Mouse (Mus musculus): ENCODE measurements at regions not wholly inside any gene's neighbourhood (a gene's known extent, or its start where the extent isn't known, plus 50 kb on each side); places are given as distances from the start of the nearest gene placed in this dataset.

DNA sequence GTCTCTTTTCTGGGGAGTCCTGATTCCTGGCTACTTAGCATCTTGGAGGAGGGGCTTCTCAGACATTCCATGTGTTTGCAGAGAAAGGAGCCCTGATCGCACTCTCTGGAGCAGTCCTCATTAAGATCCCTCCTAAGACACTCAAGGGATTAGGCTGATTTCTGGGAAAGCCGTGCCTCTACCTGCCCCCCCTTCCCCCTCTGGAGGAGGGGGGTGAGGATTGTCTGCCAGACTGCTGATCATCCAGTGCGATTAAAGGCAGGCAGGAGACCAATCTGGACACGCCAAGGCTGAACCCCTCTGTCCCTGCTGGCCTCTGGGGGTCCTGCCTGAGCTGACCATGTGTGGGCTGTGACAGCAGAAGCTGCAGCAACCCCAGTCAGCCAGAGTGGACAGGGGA lies 65.4 kb downstream of the Vegfa start:
- DNase-seq (ENCODE audit: low spot score): no peak

DNA sequence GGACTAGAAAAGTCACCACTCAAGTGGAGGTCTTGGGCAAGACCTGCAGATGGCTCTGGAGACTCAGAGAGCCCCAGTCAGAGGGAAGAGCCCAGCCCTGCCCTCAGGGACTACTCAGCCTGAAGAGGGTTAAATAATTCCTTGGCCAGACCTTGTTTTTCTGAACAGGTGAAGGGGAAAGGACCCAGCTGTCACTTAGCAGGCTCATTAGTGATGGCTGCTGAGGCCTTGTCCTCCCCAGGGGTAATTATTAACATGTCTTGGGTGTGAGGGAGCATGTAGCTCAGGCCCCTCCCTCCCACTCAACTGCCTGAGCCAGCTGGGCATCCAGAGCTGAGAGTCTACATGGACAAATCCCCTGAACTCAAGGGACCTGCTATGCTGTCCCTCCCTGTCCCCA lies 68.1 kb downstream of the Vegfa start:
- DNase-seq (ENCODE audit: low spot score): no peak

DNA sequence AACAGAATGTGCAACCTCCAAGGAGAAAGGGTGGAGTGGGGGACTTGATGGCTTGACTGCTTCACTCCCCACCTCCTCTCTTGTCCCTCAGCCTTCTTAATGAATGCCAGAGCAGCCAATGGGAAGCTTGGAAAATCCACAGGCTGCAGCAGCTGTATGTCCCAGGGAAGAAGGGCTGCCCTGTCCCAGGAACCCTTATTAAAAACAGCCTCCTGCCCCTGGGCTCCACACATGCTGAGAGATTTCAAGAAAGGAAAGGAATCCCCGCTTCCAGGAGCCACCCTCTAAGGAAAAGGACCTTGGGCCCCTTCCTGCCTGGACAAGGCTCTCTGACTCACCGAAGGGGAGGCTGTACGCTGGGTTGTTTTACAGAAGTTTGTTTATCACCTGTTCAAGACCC lies 68.8 kb downstream of the Vegfa start:
- no peak for DNase-seq (ENCODE audit: low spot score)

DNA sequence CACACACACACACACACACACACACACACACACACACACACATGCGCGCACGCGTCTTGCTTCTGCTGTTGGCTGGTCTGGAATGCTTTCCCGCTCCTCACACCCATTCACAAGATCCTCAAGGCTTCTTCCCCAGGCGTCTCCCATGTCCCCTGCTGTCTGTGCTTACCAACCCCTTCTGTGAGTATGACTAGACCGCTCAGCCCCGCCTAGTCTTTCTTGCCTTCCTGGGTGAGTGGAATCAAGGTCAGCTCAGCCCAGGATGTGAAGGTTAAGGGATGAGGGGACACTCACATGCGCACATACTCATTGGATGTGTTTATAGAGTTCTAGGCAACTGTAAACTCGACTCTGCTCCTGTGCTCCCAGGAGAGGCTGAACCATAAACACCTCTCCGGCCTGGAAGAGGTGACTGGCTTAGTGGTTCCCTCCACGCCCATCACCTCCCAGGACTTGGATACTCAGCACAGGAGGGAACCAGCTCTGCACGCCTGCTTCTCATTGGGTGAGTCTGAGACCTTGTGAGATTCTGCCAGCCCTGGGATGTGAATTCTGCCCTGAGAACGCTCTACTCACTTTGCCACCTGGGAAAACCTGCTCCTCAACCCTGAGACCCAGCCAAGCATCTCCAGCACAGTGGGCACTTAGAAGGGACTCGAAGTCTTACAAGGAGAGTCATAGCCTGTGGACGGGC lies 70.4 kb downstream of the Vegfa start:
- DNase-seq (ENCODE audit: low spot score): no peak

DNA sequence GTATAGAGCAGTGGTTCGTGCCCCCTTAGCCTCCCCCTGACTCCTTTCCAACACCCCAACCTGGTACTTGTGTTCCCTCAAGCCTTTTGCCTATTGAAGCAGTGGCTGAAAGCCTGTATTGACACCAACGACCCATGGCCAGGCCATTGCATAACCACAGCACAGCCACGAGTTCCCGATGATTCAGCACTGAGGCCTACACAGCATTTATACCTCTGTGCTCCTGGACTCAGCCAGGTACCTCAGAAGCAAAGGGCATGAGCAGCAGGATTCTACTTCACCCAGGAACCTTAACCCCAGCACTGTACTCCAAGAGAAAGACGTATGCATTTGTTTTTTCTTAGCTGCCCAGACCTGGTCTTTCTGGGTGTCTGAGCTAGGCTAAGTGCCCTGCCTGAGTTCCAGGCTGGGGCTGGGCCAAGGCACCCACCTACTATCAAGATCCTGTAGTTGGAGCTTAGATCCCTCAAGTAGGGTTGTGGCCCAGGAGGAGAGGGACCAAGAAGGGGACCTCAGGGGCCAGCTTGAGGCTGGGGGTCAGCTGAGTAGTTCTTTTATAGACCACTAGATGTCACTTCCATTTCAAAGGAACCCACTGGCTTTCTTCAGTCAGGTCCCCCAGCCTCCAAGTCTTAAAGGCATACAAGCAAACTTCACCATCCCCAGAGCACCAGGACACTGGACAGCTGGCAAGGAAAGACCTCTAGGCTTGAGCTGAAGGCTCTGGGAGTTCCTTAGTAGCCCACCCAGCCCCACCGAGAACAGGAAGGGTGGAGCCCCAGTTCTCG lies 73.9 kb downstream of the Vegfa start:
- no peak for DNase-seq (ENCODE audit: low spot score)

GRCm38 (mm10) chr17:45955481-45955880 lies 76.7 kb downstream of the Vegfa start:
- no peak for DNase-seq (ENCODE audit: low spot score)

DNA sequence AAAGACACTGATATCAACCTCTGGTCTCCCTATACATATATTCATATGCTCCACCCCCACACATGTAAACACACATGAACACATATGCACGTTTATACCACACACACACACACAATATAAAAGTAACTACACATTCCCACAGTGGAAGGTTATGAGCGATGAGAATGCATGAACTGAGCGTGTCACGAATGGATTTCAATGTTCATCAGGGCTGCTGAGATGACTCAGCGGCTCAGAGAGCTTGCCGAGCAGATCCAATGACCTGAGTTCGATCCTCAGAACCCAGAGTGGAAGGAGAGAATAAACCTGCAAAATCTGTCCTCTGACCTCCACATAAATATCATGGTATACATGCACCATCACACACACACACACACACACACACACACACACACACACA lies 77.3 kb downstream of the Vegfa start:
- DNase-seq (ENCODE audit: low spot score): no peak

DNA sequence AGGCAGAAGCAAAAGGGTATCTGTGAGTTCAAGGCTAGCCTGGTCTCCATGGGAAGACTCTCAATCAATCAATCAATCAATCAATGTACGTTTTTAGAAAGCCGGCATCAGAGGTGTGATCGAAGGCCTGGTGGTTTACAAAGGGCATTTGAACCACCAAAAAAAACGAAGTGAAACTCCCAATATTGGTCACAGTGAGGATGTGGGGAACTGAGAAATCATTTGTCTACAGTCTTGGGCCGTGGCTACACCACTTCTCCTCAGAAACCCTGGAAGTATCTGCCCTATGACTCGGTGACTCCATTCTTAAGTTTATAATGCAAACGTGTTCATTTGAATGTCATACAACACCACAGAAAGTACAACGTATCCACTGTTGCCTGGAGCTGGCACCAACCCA lies 78.6 kb downstream of the Vegfa start:
- DNase-seq (ENCODE audit: low spot score): no peak

DNA sequence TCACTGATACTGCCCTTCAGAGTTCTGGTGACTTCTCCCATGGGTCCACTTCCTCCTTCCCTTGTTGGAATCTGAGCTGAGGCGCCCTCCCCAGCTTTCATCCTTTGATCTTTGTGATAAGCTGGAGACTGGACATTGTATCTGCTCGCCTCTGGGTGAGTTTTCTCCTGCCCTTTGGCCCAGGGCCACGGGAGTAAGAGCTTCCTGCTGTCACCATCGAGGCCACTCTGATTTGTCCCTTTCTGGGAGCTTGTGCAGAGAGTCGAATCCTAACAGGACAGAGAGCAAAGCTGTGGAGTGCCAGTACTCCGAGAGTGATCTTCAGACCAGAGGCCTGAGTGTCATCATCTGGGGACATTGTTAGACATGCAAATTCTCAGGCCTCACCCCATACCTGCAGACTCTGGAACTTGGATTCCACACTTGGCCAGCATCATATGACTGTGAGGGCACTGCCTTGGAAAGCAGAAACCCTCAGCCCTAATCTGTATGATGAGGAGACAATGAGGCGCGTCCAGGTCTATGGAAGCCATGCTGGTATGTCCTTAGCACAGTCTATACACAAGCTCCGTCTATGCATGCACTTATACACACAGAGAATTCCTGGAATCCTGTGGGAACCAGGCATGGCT lies 81.5 kb downstream of the Vegfa start:
- no peak for DNase-seq (ENCODE audit: low spot score)

- DNase-seq (ENCODE audit: low spot score): no peak
These were observed 83.0 kb downstream of the Vegfa start for GRCm38 (mm10) chr17:45949141-45949540.

GRCm38 (mm10) chr17:45948314-45948935 lies 83.7 kb downstream of the Vegfa start:
- no peak for DNase-seq (ENCODE audit: low spot score)

- DNase-seq (ENCODE audit: low spot score): no peak
These were observed 87.2 kb downstream of the Vegfa start for GRCm38 (mm10) chr17:45945005-45945404.

DNA sequence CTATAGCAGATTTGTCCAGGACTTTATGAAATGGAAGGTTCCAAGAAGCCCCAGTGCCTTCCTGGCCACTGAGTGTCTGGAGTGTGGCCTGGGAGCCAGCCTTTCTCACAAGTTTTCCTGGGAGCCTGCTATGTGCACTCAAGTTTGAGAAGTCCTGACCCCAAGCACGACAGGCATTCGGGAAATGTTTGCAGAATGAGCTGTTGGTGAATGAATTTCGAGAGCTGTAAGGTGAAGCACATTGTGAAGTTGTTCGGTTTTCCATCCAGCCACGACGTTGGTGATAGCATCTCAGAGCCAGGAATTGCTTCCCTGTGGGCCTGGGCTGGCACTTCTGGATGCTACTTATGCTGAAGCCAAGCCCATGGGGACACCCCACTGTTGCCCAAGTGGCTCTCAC lies 88.9 kb downstream of the Vegfa start:
- DNase-seq (ENCODE audit: low spot score): no peak

DNA sequence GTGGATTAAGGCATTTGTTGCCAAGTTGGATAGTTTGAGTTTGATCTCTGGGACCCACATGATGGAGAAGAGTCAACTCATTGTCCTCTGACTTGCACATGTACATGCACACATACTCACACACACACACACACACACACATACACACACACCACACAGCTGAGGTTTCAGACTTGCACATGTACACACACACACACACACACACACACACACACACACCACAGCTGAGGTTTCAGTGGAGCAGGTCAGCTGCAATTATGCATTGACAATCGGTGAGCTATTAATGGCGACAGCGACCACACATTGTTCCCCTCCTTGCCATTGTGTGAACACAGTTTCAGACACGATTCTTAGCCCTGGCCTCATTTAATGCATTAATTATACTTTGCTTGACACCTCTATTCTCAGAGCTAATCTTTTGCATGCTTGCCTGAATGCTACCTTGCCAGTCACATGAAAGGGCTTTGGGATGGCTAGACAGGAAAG lies 90.2 kb downstream of the Vegfa start:
- DNase-seq (ENCODE audit: low spot score): no peak

GRCm38 (mm10) chr17:45940121-45940813 lies 91.9 kb downstream of the Vegfa start:
- peak; percentile 26 for DNase-seq (ENCODE audit: low spot score)

GRCm38 (mm10) chr17:45938284-45938683 lies 93.9 kb downstream of the Vegfa start:
- DNase-seq (ENCODE audit: low spot score): no peak

DNA sequence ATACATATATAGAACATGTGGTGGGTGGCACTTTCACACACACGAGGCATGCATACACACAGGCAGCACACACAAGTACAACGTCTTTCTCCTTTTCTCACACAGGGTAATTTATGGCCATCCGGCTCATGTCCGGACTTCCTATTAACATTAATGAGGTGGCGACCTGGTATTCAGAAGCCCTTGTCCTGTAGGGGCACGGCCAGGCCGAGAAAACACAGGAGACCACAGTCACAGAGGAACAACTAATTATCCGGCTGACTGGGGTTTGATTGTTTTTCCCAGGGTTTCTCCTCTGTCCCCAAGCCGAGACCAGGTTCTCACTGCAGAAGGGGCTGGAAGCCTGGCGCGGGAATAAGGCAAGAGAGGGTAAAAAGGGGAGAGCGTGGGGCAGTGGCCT lies 95.6 kb downstream of the Vegfa start:
- DNase-seq (ENCODE audit: low spot score): no peak

- DNase-seq (ENCODE audit: low spot score): no peak
These were observed 96.9 kb downstream of the Vegfa start for GRCm38 (mm10) chr17:45935291-45935690.

- DNase-seq (ENCODE audit: low spot score): no peak
These were observed 98.2 kb downstream of the Vegfa start for GRCm38 (mm10) chr17:45934002-45934401.

DNA sequence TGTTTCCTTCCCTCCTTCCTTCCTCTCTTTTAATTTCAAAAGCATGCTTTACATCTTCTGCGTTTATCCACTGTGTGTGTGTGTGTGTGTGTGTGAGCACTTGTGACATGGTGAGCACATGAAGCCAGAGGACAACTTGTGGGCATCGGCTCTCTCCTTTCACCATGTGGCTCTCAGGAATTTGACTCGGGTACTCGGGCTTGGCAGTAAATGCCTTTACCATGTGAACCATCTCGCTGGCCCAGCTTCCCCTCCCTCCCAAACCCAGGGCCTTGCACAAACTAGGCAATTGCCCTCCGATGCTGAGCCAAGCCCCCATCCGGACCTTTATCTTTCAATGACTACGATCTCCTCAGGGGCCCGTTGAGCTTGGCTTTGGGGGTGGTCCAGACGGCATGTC lies 99.1 kb downstream of the Vegfa start:
- DNase-seq (ENCODE audit: low spot score): no peak

DNA sequence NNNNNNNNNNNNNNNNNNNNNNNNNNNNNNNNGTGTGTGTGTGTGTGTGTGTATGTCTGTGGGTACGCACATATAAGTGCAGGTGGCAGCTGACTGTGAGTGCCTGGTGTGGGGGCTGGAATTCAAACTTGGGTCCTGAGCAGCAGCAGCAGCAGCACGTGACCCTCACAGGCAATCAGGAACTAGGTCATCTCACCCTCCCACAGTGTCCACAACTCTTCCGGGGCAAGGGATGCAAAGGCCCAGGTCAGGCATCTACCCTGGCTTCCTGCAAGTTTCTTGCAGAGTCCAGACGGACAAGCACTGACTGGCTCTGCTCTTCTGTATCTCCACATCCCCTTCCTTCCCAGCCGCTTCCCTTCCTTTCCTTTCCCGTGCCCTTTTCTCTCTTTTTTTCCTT lies 99.6 kb downstream of the Vegfa start:
- DNase-seq (ENCODE audit: low spot score): no peak

DNA sequence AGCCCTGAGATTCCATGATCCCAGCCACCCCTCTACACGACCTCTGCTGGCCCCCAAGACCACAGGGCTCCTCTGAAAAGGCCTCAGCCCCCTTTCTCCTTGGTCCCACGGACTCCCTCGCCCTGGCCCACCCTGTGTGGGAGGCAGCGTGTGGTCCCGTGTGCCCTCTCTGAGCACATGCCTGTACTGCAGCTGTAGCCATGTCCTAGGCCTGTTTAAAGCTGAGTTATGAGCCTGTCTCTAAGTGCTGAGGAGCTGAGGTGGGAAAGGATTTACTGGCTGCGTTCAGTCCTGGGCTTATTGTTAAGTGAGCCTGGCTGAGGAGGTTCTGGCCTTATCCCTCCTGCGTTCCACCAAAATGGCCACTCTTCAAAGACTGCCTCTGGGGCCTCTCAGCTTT lies 102.6 kb downstream of the Vegfa start:
- DNase-seq (ENCODE audit: low spot score): no peak

All from ovary, postnatal 36 days (tissue).